Mouse (Mus musculus) ES-Bruce4 (cell line): ENCODE measurements at regions not wholly inside any gene's neighbourhood (a gene's known extent, or its start where the extent isn't known, plus 50 kb on each side); places are given as distances from the start of the nearest gene placed in this dataset.

ENCODE experiments used
- CTCF ChIP-seq: IDR thresholded peaks from one replicate; pipeline ENCODE4 v1.8.1; 2011; ENCODE audit warnings: low read depth, low read length
- EP300 ChIP-seq: IDR thresholded peaks from 2 replicates; pipeline ENCODE4 v1.6.1; 2011; ENCODE audit warnings: low read depth, low read length; ENCODE audit not compliant: insufficient read depth
- POLR2A ChIP-seq: IDR thresholded peaks from one replicate; pipeline ENCODE4 v1.8.1; 2011; ENCODE audit warnings: low read length; ENCODE audit not compliant: insufficient read depth

DNA sequence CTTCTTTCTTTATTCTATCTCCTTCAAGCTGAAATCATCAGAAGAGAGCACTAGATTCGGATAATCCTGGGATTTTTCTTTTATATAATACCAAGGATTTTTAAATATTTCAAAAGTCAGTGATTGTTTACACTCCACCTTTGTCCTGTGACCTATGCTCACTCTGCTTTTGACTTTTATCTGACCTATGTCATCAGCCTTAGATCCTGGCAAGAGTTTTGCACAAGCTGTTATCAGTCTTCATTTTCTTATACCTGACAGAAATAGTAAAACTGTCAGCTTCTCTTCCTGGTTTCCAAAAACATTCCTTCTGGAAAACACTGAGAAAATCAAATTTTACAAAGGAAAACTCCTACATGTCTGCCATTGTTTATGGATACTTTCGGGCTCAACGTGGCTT, 168.3 kb upstream of the Zic4 start:
- no peak for TF ChIP-seq CTCF
- no peak for TF ChIP-seq POLR2A
- no peak for TF ChIP-seq EP300
